Mouse (Mus musculus) thymus, postnatal 0 days (tissue): ENCODE results near the gene Gm38100. TPM values are rescaled to one million over a fixed set of nuclear protein-coding genes. Genes with fewer than 3 reads are reported as not detected.

Experiments used
- DNase-seq: peaks from one replicate; pipeline ENCODE4 v3.0.0-alpha.2; 2015; ENCODE audit warnings: low spot score
- polyA plus RNA-seq: library from polyadenylated mRNA; unstranded; fragments of >200 nt; fragmentation: Nextera tagmentation; extraction: Ambion mirVana; gene quantifications from 2 replicates; pipeline ENCODE4 v1.2.1, GENCODE M21; 2015

Gene Gm38100
- polyA plus RNA-seq, 1 experiment from 2014 or later, result not detected

DNA sequence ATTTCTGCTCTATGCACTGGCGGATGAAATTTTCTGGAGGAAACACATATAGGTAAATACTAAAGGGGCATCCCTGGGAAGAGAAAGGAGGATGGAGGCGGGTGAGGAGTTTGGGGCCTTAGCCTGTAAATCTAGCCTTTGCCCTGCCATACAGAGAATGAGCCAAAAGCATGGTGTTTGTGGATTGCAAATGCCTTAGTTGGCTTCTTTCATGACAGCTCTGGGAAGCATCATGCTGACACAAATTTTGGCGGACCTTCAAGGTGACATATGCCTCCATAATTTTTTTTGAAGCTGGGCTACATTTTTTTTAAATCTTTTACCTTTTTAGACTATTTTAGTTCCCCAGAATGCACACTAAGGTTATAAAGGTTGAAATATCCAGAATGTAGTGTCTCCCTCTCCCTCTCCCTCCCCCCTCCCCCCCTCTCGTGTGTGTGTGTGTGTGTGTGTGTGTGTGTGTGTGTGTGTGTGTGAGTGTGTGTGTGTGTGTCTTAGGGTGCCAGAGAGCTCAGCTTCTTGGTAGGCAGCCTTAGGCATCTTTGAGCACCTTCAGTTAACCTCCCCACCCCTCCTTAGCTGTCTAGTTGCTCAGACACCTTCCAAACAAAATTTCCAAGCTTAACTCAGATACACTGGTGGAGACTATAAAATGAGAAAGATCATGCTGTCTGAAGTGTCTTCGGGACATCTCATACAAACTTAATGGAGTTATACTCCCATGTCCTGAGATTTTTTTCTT, 47.0 kb downstream of the Gm38100 start:
- no peak for DNase-seq

DNA sequence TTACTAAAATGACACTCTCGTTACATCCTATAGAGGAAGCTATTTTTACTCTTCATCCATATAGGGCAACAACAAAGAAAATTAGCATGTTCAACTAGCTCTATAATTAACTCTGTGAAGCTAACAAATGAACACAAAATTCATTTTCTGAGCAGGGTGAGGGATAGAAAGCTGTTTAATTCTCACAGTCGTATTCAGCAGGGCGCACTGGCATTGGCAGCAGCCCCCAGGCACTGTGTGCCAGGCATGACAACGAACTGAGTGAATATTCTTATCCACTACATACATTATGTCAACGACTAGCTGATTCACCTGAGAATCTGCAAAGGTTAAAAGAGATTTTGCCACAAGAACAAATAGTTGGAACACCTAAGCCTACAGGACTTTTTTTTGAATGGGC, 50.6 kb downstream of the Gm38100 start:
- no peak for DNase-seq

Other genes with a start within 250 kb of the Gm38100 start
- gene Opn3, start 227.6 kb upstream of the Gm38100 start, polyA plus RNA-seq, result 3.1 and 3.2 TPM in 2 replicates
- gene Chml, start 227.4 kb upstream of the Gm38100 start, polyA plus RNA-seq, result 1.7 and 1.8 TPM in 2 replicates
- gene Wdr64, start 221.7 kb upstream of the Gm38100 start, polyA plus RNA-seq, result not detected in 2 replicates
- gene Exo1, start 39.7 kb upstream of the Gm38100 start, polyA plus RNA-seq, result 57.9 and 64.6 TPM in 2 replicates
- 0.76 and 0.85 TPM in 2 replicates for gene Rbm8a2, start 58.8 kb downstream of the Gm38100 start, polyA plus RNA-seq